Mouse (Mus musculus) cortical plate, adult 2 months (tissue): ENCODE measurements around the gene Slc24a2.

ENCODE experiments used
- CTCF ChIP-seq: fragments of 200-500 bp; IDR thresholded peaks from 2 replicates; pipeline ENCODE4 v1.5.1; 2011; ENCODE audit warnings: mild to moderate bottlenecking, control low read depth, low read length; ENCODE audit not compliant: insufficient read depth; ENCODE audit errors: extremely low read depth
- POLR2A ChIP-seq: fragments of 200-500 bp; IDR thresholded peaks from 2 replicates; pipeline ENCODE4 v1.6.1; 2011; ENCODE audit warnings: mild to moderate bottlenecking, low read length, control low read depth; ENCODE audit not compliant: insufficient read depth; ENCODE audit errors: extremely low read depth

DNA sequence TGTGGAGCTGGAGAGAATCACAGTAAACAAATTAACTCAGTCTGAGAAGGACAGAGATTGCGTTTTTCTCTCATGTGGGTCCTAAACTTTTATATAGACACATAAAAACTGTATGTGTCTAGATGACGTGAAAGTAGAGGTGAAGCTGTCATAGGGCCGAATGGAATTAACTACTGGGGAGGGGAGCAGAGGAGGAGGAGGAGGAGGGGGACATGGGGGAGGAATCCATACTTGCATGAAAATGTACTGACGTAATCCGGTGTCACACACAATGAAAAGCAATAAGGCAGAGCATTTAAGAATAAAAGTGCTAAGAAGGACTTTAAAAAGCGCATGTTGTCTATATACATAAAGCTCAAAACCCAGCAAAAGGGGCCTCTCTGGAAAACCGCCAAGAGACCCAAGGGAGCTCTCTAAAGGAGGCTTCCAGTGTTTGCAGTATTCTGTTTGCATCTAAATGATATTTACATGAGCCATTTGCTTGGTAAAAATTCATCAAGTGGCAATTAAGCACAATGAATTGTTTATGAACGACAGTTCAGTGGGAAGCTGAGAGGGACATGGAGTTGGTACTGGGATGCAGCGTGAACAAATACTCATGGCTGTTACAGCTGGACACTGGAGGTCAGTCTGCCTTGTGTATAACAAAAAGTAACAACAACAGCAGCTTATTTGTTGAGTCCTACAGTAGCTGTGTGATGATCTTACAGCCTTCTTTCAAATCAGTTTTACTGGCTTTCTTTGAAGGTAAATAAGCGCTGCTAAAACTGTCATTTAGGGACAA, 45.9 kb downstream of the Slc24a2 start:
- TF ChIP-seq CTCF (no peak), POLR2A (no peak)
